Mouse (Mus musculus): ENCODE measurements around the gene Grin2b. TPM values are rescaled to one million over a fixed set of nuclear protein-coding genes. Genes with fewer than 3 reads are reported as not detected.

The Grin2b gene
- total RNA-seq (2023): not detected

GRCm38 (mm10) chr6:136173191-136173896 is at the start of gene Grin2b:
Grin2b (minus strand) TSS chr6:136173511.

Other genes starting within 250 kb of the Grin2b start
- not detected for gene Gm8994, start 154.0 kb upstream of the Grin2b start, total RNA-seq (2023)
- not detected for gene E330021D16Rik, start 242.1 kb upstream of the Grin2b start, total RNA-seq (2023)